Mouse (Mus musculus) MEL (cell line): ENCODE results near the gene Dagla.

Source experiments
- CHD1 ChIP-seq: IDR thresholded peaks from 2 replicates; pipeline ENCODE4 v1.6.1; 2012; ENCODE audit warnings: low read depth, mild to moderate bottlenecking, inconsistent platforms, low read length, improper control_type of control experiment
- CTCF ChIP-seq, 3 experiments: IDR thresholded peaks in 2 of 3; conservative IDR thresholded peaks in 1 of 3; 2 replicates each; pipeline ENCODE4 v1.5.1; 2011 to 2012; ENCODE audit warnings: low read length in 3 of 3, low read depth in 2 of 3, mild to moderate bottlenecking in 2 of 3, improper control_type of control experiment in 1 of 3, inconsistent platforms in 1 of 3, mixed read lengths in 1 of 3, moderate library complexity in 1 of 3; ENCODE audit not compliant: control insufficient read depth in 1 of 3, insufficient read depth in 1 of 3, poor library complexity in 1 of 3, severe bottlenecking in 1 of 3
- EP300 ChIP-seq, 2 experiments: IDR thresholded peaks; 2 replicates each; pipeline ENCODE4 v1.6.1; 2011; ENCODE audit warnings: improper control_type of control experiment in 2 of 2, low read length in 2 of 2, low read depth in 1 of 2, mild to moderate bottlenecking in 1 of 2
- GATA1 ChIP-seq: IDR thresholded peaks from 2 replicates; pipeline ENCODE4 v1.6.1; 2011; ENCODE audit warnings: low read depth, low read length, improper control_type of control experiment
- MAX ChIP-seq: IDR thresholded peaks from 2 replicates; pipeline ENCODE4 v1.6.1; 2011; ENCODE audit warnings: low read length, improper control_type of control experiment
- POLR2A ChIP-seq, 2 experiments: IDR thresholded peaks; 2 replicates each; pipeline ENCODE4 v1.6.1; 2011 to 2012; ENCODE audit warnings: low read length in 2 of 2, mild to moderate bottlenecking in 2 of 2, control low read depth in 1 of 2, improper control_type of control experiment in 1 of 2, low read depth in 1 of 2, moderate library complexity in 1 of 2; ENCODE audit not compliant: control insufficient read depth in 1 of 2, insufficient read depth in 1 of 2, poor library complexity in 1 of 2
- TAL1 ChIP-seq: IDR thresholded peaks from 2 replicates; pipeline ENCODE4 v1.6.1; 2012; ENCODE audit warnings: mild to moderate bottlenecking, inconsistent platforms, low read length, moderate library complexity, mixed read lengths
- UBTF ChIP-seq: IDR thresholded peaks from 2 replicates; pipeline ENCODE4 v1.6.1; 2012; ENCODE audit warnings: low read depth, mild to moderate bottlenecking, inconsistent platforms, low read length, improper control_type of control experiment, moderate library complexity, borderline replicate concordance; ENCODE audit not compliant: insufficient read depth
- ZKSCAN1 ChIP-seq: IDR thresholded peaks from 2 replicates; pipeline ENCODE4 v1.6.1; 2012; ENCODE audit warnings: low read depth, mild to moderate bottlenecking, inconsistent platforms, low read length, improper control_type of control experiment, moderate library complexity

- TF ChIP-seq POLR2A (IDR thresholded peaks at IDR 0.05; ENCODE audit: control insufficient read depth in 1 of 2, insufficient read depth in 1 of 2, low read depth in 1 of 2, low read length in 2 of 2, poor library complexity in 1 of 2): no peak
- TF ChIP-seq CTCF (IDR thresholded peaks at IDR 0.05 in 2 of 3, conservative IDR thresholded peaks at IDR 0.05 in 1 of 3; ENCODE audit: control insufficient read depth in 1 of 3, insufficient read depth in 1 of 3, low read depth in 2 of 3, low read length in 3 of 3, poor library complexity in 1 of 3, severe bottlenecking in 1 of 3): no peak
- TF ChIP-seq UBTF: no peak
- TF ChIP-seq TAL1: no peak
- TF ChIP-seq CHD1: no peak
- no peak for TF ChIP-seq MAX
- TF ChIP-seq ZKSCAN1: no peak
- TF ChIP-seq EP300 (IDR thresholded peaks at IDR 0.05; ENCODE audit: low read depth in 1 of 2, low read length in 2 of 2): no peak
- TF ChIP-seq GATA1: no peak
These were observed 56.5 kb downstream of the Dagla start for GRCm38 (mm10) chr19:10248128-10248527.
